Comparison of ENCODE assay signal across 8 mouse cellular contexts in the genomic region with DNA sequence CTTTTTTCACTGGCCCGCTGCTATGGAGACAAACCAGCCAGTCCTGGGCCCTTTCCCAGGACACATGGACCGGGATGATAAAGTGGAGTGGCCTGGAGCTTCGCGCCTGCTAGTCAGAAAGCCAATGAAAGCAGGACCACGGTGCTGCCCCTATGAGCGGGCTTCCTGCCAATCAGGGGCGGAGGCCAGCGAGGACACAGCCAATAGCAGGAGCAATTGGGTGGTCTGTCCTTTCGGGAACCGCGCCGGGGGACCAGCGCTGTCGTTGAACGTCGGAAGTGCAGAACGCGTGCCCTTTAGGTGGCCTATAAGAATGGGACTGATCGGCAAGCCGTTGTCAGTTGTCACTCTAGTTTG. TPM values are rescaled to one million over a fixed set of nuclear protein-coding genes. Genes with fewer than 3 reads are reported as not detected.
DNase-seq lines count a peak whose midpoint lies in the region; ATAC-seq and TF ChIP-seq lines count a peak whose summit lies in the region.

No protein-coding gene starts in this region.

- no peak for TF ChIP-seq RAD21 in MEL (IDR thresholded peaks at IDR 0.05; ENCODE audit: low read depth, low read length)

- H3K27ac ChIP-seq in MEL (ENCODE audit: control insufficient read depth, low read depth, low read length), result peak overlapping the region; percentile 71
- peak overlapping the region; percentile 76 for H3K27ac ChIP-seq in cerebellum, adult 2 months (ENCODE audit: insufficient read depth, low read length)
- H3K27ac ChIP-seq in hindbrain, embryonic 12.5 days, result peak overlapping the region; percentile 90
- H3K27ac ChIP-seq in left cerebral cortex, adult 2 months, result peak overlapping the region; percentile 87

- WGBS in cerebellum, adult 2 months, result 1% methylated on average over 20 of the region's 20 CpGs
- 3% methylated on average over 20 of the region's 20 CpGs for WGBS in hindbrain, embryonic 12.5 days

- peak; percentile 91 for DNase-seq in MEL (ENCODE audit: low read depth, low spot score)
- peak in 1 of 2 experiments; percentile 81 for DNase-seq in cerebellum, adult 2 months
- peak; percentile 61 for DNase-seq in forelimb bud, embryonic 11.5 days (ENCODE audit: low read depth, low spot score)
- peak; percentile 66 to 73 for DNase-seq in left cerebral cortex, adult 2 months (ENCODE audit: extremely low spot score in 1 of 2, low spot score in 2 of 2)
- peak; percentile 69 for DNase-seq in lung, postnatal 36 days
- DNase-seq in retina, postnatal 7 days (ENCODE audit: low read depth, low spot score), result peak; percentile 50

- H3K4me1 ChIP-seq in MEL (ENCODE audit: control insufficient read depth in 1 of 2, insufficient read depth in 2 of 2, low read length in 2 of 2), result peaks cover 0 to 13% of the 10 kb centered on the region in 2 experiments
- H3K4me1 ChIP-seq in cerebellum, adult 2 months (ENCODE audit: control insufficient read depth, insufficient read depth, low read length), result 0 out of 2 replicates have a peak, but pooled peaks cover 7% of the 10 kb centered on the region
- H3K4me1 ChIP-seq in hindbrain, embryonic 12.5 days, result peaks cover 15% of the 10 kb centered on the region

- no peaks in the 10 kb centered on the region for H3K9me3 ChIP-seq in MEL (replicated peaks; ENCODE audit: insufficient read depth, low read length)
- no peaks in the 10 kb centered on the region for H3K9me3 ChIP-seq in hindbrain, embryonic 12.5 days (replicated peaks)

- intact Hi-C loops in left cerebral cortex, adult 2 months (cut with DNase I), result loop anchor here (5.0 kb wide), 1 partner anchor 117 kb away; the partner anchor contains the start of genes Asl and Crcp

- TF ChIP-seq EP300 in MEL (IDR thresholded peaks at IDR 0.05; ENCODE audit: low read depth in 1 of 2, low read length in 2 of 2), result no peak

- peaks cover 1% of the 10 kb centered on the region; the same call in 1 of the 2 replicates for H3K79me2 ChIP-seq in MEL (ENCODE audit: control insufficient read depth, insufficient read depth, low read length, poor library complexity)

- H3K9ac ChIP-seq in MEL (ENCODE audit: control insufficient read depth, low read depth, low read length, poor library complexity, severe bottlenecking), result peak overlapping the region; percentile 59
- peak overlapping the region; percentile 4; the same call in 1 of the 2 replicates for H3K9ac ChIP-seq in hindbrain, embryonic 12.5 days

- TF ChIP-seq POLR2A in MEL (IDR thresholded peaks at IDR 0.05; ENCODE audit: control insufficient read depth in 1 of 2, insufficient read depth in 1 of 2, low read depth in 1 of 2, low read length in 2 of 2, poor library complexity in 1 of 2), result no peak
- no peak for TF ChIP-seq POLR2A in cerebellum, adult 2 months (IDR thresholded peaks at IDR 0.05; ENCODE audit: borderline replicate concordance, insufficient read depth, low read length)

- no peak for TF ChIP-seq CTCF in MEL (IDR thresholded peaks at IDR 0.05 in 2 of 3, conservative IDR thresholded peaks at IDR 0.05 in 1 of 3; ENCODE audit: control insufficient read depth in 1 of 3, insufficient read depth in 1 of 3, low read depth in 2 of 3, low read length in 3 of 3, poor library complexity in 1 of 3, severe bottlenecking in 1 of 3)
- TF ChIP-seq CTCF in cerebellum, adult 2 months (IDR thresholded peaks at IDR 0.05; ENCODE audit: borderline replicate concordance, insufficient read depth, low read depth, low read length), result no peak
- TF ChIP-seq CTCF in left cerebral cortex, adult 2 months (IDR thresholded peaks at IDR 0.05), result no peak

- no peaks in the 10 kb centered on the region for H3K27me3 ChIP-seq in MEL (ENCODE audit: control insufficient read depth in 1 of 2, insufficient read depth in 2 of 2, low read length in 2 of 2)
- H3K27me3 ChIP-seq in cerebellum, adult 2 months (ENCODE audit: control insufficient read depth, insufficient read depth, low read length), result no peaks in the 10 kb centered on the region
- H3K27me3 ChIP-seq in hindbrain, embryonic 12.5 days, result no peaks in the 10 kb centered on the region

- ATAC-seq in hindbrain, embryonic 12.5 days (ENCODE audit: low FRiP score), result peak; percentile 66
- no peak for ATAC-seq in megakaryocyte-erythroid progenitor cell, adult 5-6 weeks (replicated peaks; ENCODE audit: low FRiP score, low TSS enrichment, poor library complexity, severe bottlenecking)

- peaks cover 0 to 11% of the 10 kb centered on the region in 2 experiments; a peak in 2 of 4 replicates for H3K36me3 ChIP-seq in MEL (ENCODE audit: control insufficient read depth in 1 of 2, insufficient read depth in 2 of 2, low read length in 2 of 2)
- no peaks in the 10 kb centered on the region for H3K36me3 ChIP-seq in hindbrain, embryonic 12.5 days

- peak overlapping the region; percentile 80 for H3K4me2 ChIP-seq in hindbrain, embryonic 12.5 days (replicated peaks)

- peak overlapping the region; percentile 58 to 75 for H3K4me3 ChIP-seq in MEL (ENCODE audit: control insufficient read depth in 1 of 2, insufficient read depth in 1 of 2, low read depth in 2 of 2, low read length in 2 of 2)
- H3K4me3 ChIP-seq in cerebellum, adult 2 months (replicated peaks; ENCODE audit: insufficient read depth, low read depth, low read length), result peak overlapping the region; percentile 68
- H3K4me3 ChIP-seq in hindbrain, embryonic 12.5 days, result peak overlapping the region; percentile 69
- peak overlapping the region; percentile 95 for H3K4me3 ChIP-seq in left cerebral cortex, adult 2 months

TF ChIP-seq in MEL, 35 proteins besides CTCF, POLR2A, EP300 and RAD21:
- TF ChIP-seq GABPA (IDR thresholded peaks at IDR 0.05; ENCODE audit: low read depth, low read length) (no peak), ZMIZ1 (IDR thresholded peaks at IDR 0.05; ENCODE audit: low read depth, low read length) (no peak; the same call in 1 of the 2 replicates), POLR2AphosphoS5 (IDR thresholded peaks at IDR 0.05; ENCODE audit: borderline replicate concordance, low read depth, low read length) (no peak), MAX (IDR thresholded peaks at IDR 0.05; ENCODE audit: low read length) (peak; percentile 10; the same call in 1 of the 2 replicates)

RNA-seq across cellular contexts. Expression of gene Kctd7, which starts 0.7 kb away (rescaled TPM):
- total RNA-seq in MEL (2012; rRNA removed), result 6.4 and 7.0 TPM in 2 replicates
- 1 to 10 TPM in 1 of 2 experiments, not detected in 1; 5.8 TPM for polyA plus RNA-seq in MEL (2012; ENCODE audit: insufficient read depth in 1 of 2, insufficient read length in 2 of 2, low read depth in 1 of 2, low replicate concordance in 2 of 2, missing spikeins in 1 of 2)
- 12.5 and 13.9 TPM in 2 replicates for polyA plus RNA-seq in cerebellum, adult 2 months (2012; rRNA removed)
- 8.7 and 10.1 TPM in 2 replicates for polyA plus RNA-seq in hindbrain, embryonic 12.5 days (2016; fragmentation: Nextera tagmentation; extraction: Ambion mirVana)
- 10 to 100 TPM; 13.2 to 13.8 TPM for total RNA-seq in left cerebral cortex, adult 2 months (2021)
- total RNA-seq in megakaryocyte-erythroid progenitor cell, adult 5-6 weeks (2014; fragmentation: Nextera tagmentation), result 5.0 and 12.8 TPM in 2 replicates
- total RNA-seq in megakaryocyte-erythroid progenitor cell, adult 5-6 weeks (2017), result 6.6 and 8.2 TPM in 2 replicates

RNA-seq across cellular contexts. Expression of gene Rabgef1, which starts 27.6 kb away (rescaled TPM):
- 24.3 and 25.8 TPM in 2 replicates for total RNA-seq in MEL (2012; rRNA removed)
- 10 to 100 TPM in 1 of 2 experiments, not detected in 1; 35.1 TPM for polyA plus RNA-seq in MEL (2012; ENCODE audit: insufficient read depth in 1 of 2, insufficient read length in 2 of 2, low read depth in 1 of 2, low replicate concordance in 2 of 2, missing spikeins in 1 of 2)
- 43.8 and 45.0 TPM in 2 replicates for polyA plus RNA-seq in cerebellum, adult 2 months (2012; rRNA removed)
- 33.3 and 38.2 TPM in 2 replicates for polyA plus RNA-seq in hindbrain, embryonic 12.5 days (2016; fragmentation: Nextera tagmentation; extraction: Ambion mirVana)
- 10 to 100 TPM; 59.2 to 66.9 TPM for total RNA-seq in left cerebral cortex, adult 2 months (2021)
- 45.4 and 46.7 TPM in 2 replicates for total RNA-seq in megakaryocyte-erythroid progenitor cell, adult 5-6 weeks (2014; fragmentation: Nextera tagmentation)
- 56.0 and 60.5 TPM in 2 replicates for total RNA-seq in megakaryocyte-erythroid progenitor cell, adult 5-6 weeks (2017)
